In genomic region chr5:74173162-74173844, GRCm38 (mm10) we compare ENCODE assay signal across 8 mouse cellular contexts. TPM values are rescaled to one million over a fixed set of nuclear protein-coding genes. Genes with fewer than 3 reads are reported as not detected.
A peak's percentile ranks its signal among the peaks of the same experiment; 100 is the strongest.
DNase-seq lines count a peak whose midpoint lies in the region; ATAC-seq and TF ChIP-seq lines count a peak whose summit lies in the region.

No protein-coding gene starts in this region.

- 75% methylated on average over 18 of the region's 18 CpGs for WGBS in kidney, adult 2 months
- 36% methylated on average over 18 of the region's 18 CpGs for WGBS in embryonic facial prominence, embryonic 14.5 days
- WGBS in heart, embryonic 16.5 days, result 54% methylated on average over 18 of the region's 18 CpGs
- WGBS in midbrain, embryonic 11.5 days, result 57% methylated on average over 18 of the region's 18 CpGs

- H3K4me2 ChIP-seq in embryonic facial prominence, embryonic 14.5 days (ENCODE audit: low read depth, low read length), result peak overlapping the region; percentile 23; the same call in 1 of the 2 replicates
- no peak overlapping the region for H3K4me2 ChIP-seq in heart, embryonic 16.5 days (ENCODE audit: low read depth, low read length)
- H3K4me2 ChIP-seq in midbrain, embryonic 11.5 days, result no peak overlapping the region

- no peak overlapping the region for H3K9ac ChIP-seq in embryonic facial prominence, embryonic 14.5 days (ENCODE audit: low read depth, low read length)
- H3K9ac ChIP-seq in heart, embryonic 16.5 days (ENCODE audit: low read length), result no peak overlapping the region; the same call in 1 of the 2 replicates
- no peak overlapping the region for H3K9ac ChIP-seq in midbrain, embryonic 11.5 days (ENCODE audit: low read length)

- TF ChIP-seq POLR2A in kidney, adult 2 months (IDR thresholded peaks at IDR 0.05; ENCODE audit: low read depth, low read length), result no peak

- no peaks in the 10 kb centered on the region for H3K9me3 ChIP-seq in embryonic facial prominence, embryonic 14.5 days (ENCODE audit: control insufficient read depth, low read length)
- no peaks in the 10 kb centered on the region for H3K9me3 ChIP-seq in heart, embryonic 16.5 days (replicated peaks; ENCODE audit: control insufficient read depth, low read length)
- no peaks in the 10 kb centered on the region for H3K9me3 ChIP-seq in midbrain, embryonic 11.5 days (ENCODE audit: control insufficient read depth, low read length)

- peak; percentile 80 for ATAC-seq in embryonic facial prominence, embryonic 14.5 days (ENCODE audit: low read depth)
- ATAC-seq in heart, embryonic 16.5 days (replicated peaks; ENCODE audit: extremely low read depth, insufficient read depth, low FRiP score), result peak; percentile 55
- peak; percentile 72 for ATAC-seq in midbrain, embryonic 11.5 days (ENCODE audit: low FRiP score)

- no peak for TF ChIP-seq CTCF in kidney, adult 2 months (conservative IDR thresholded peaks at IDR 0.05; ENCODE audit: insufficient read depth, insufficient read length, low read depth, low read length)

- DNase-seq in kidney, adult 2 months, result peak; percentile 15
- DNase-seq in kidney, adult 9 months, result no peak
- peak; percentile 95 for DNase-seq in embryonic facial prominence, embryonic 14.5 days (ENCODE audit: low spot score)
- peak; percentile 88 for DNase-seq in midbrain, embryonic 11.5 days (ENCODE audit: low spot score, missing footprints)
- no peak for DNase-seq in adrenal gland, postnatal 4 days (ENCODE audit: low spot score in 2 of 2)
- no peak for DNase-seq in right cerebral cortex, postnatal 14 days
- no peak for DNase-seq in adrenal gland, postnatal 10 days

- no peaks in the 10 kb centered on the region for H3K36me3 ChIP-seq in kidney, adult 2 months (ENCODE audit: control insufficient read depth, insufficient read depth, low read length)
- no peaks in the 10 kb centered on the region for H3K36me3 ChIP-seq in embryonic facial prominence, embryonic 14.5 days (ENCODE audit: control insufficient read depth, insufficient read depth, low read length)
- no peaks in the 10 kb centered on the region for H3K36me3 ChIP-seq in heart, embryonic 16.5 days (ENCODE audit: control insufficient read depth, insufficient read depth)
- H3K36me3 ChIP-seq in midbrain, embryonic 11.5 days (ENCODE audit: control insufficient read depth, insufficient read depth, low read length), result no peaks in the 10 kb centered on the region

- H3K4me3 ChIP-seq in kidney, adult 2 months (ENCODE audit: insufficient read depth, low read depth, low read length), result no peak overlapping the region
- no peak overlapping the region for H3K4me3 ChIP-seq in embryonic facial prominence, embryonic 14.5 days (ENCODE audit: low read depth, low read length)
- no peak overlapping the region for H3K4me3 ChIP-seq in heart, embryonic 16.5 days (ENCODE audit: low read length)
- H3K4me3 ChIP-seq in midbrain, embryonic 11.5 days (ENCODE audit: low read depth, low read length), result no peak overlapping the region

- H3K27me3 ChIP-seq in kidney, adult 2 months (replicated peaks; ENCODE audit: control insufficient read depth, insufficient read depth, low read length), result no peaks in the 10 kb centered on the region
- H3K27me3 ChIP-seq in embryonic facial prominence, embryonic 14.5 days (replicated peaks; ENCODE audit: control insufficient read depth, insufficient read depth, low read length), result no peaks in the 10 kb centered on the region
- no peaks in the 10 kb centered on the region for H3K27me3 ChIP-seq in heart, embryonic 16.5 days (ENCODE audit: control insufficient read depth, insufficient read depth, low read length)
- peaks cover 4% of the 10 kb centered on the region; the same call in 1 of the 2 replicates for H3K27me3 ChIP-seq in midbrain, embryonic 11.5 days (ENCODE audit: control insufficient read depth, insufficient read depth, low read length)

- no peaks in the 10 kb centered on the region for H3K4me1 ChIP-seq in kidney, adult 2 months (ENCODE audit: control insufficient read depth, insufficient read depth, low read length)
- peaks cover 56% of the 10 kb centered on the region for H3K4me1 ChIP-seq in embryonic facial prominence, embryonic 14.5 days (ENCODE audit: control insufficient read depth, insufficient read depth, low read length)
- H3K4me1 ChIP-seq in heart, embryonic 16.5 days (ENCODE audit: control insufficient read depth, insufficient read depth, low read length), result peaks cover 35% of the 10 kb centered on the region
- peaks cover 7% of the 10 kb centered on the region; the same call in 1 of the 2 replicates for H3K4me1 ChIP-seq in midbrain, embryonic 11.5 days (ENCODE audit: control insufficient read depth, insufficient read depth, low read length)

- no peak overlapping the region for H3K27ac ChIP-seq in kidney, adult 2 months (ENCODE audit: insufficient read depth, low read depth, low read length)
- H3K27ac ChIP-seq in embryonic facial prominence, embryonic 14.5 days (replicated peaks; ENCODE audit: low read depth, low read length), result peak overlapping the region; percentile 71
- H3K27ac ChIP-seq in heart, embryonic 16.5 days (ENCODE audit: low read length), result peak overlapping the region; percentile 84
- peak overlapping the region; percentile 11; the same call in 1 of the 2 replicates for H3K27ac ChIP-seq in midbrain, embryonic 11.5 days (ENCODE audit: low read depth, low read length)

RNA-seq across cellular contexts. Expression of gene Rasl11b, which starts 21.8 kb away (rescaled TPM):
- 43.1 and 44.9 TPM in 2 replicates for polyA plus RNA-seq in kidney, adult 2 months (2012; rRNA removed)
- 62.9 and 75.4 TPM in 2 replicates for polyA plus RNA-seq in embryonic facial prominence, embryonic 14.5 days (2014; fragmentation: Nextera tagmentation; extraction: Ambion mirVana)
- polyA plus RNA-seq in heart, embryonic 16.5 days (2015; fragmentation: Nextera tagmentation; extraction: Ambion mirVana), result 101 and 112 TPM in 2 replicates
- 27.0 and 29.0 TPM in 2 replicates for polyA plus RNA-seq in midbrain, embryonic 11.5 days (2014; fragmentation: Nextera tagmentation; extraction: Ambion mirVana)
- 10 to 100 TPM; 34.4 to 38.9 TPM for total RNA-seq in adrenal gland, postnatal 4 days (2021)
- 10 to 100 TPM; 15.7 to 18.6 TPM for total RNA-seq in adrenal gland, postnatal 10 days (2021)

Comparison
In these comparisons a context has a peak if more than half of its experiments do, and no peak if none do; other contexts are left out.
1. DNase-seq: peak in kidney, adult 2 months (single experiment), embryonic facial prominence, embryonic 14.5 days (single experiment) and midbrain, embryonic 11.5 days (single experiment); none in kidney, adult 9 months (single experiment), adrenal gland, postnatal 4 days (0 of 2), right cerebral cortex, postnatal 14 days (single experiment) and adrenal gland, postnatal 10 days (single experiment).
2. Peak in every context shown above with its lines, with median percentiles within 50 percentile points of each other: ATAC-seq.